Mouse (Mus musculus): ENCODE data around the gene Rsbn1l.

- TF ChIP-seq CTCF (IDR thresholded peaks at IDR 0.05; ENCODE audit: control insufficient read depth, insufficient read depth, insufficient read length) (no peak), MYOG (IDR thresholded peaks at IDR 0.05; ENCODE audit: control insufficient read depth, extremely low read depth, insufficient read length) (no peak), MAX (IDR thresholded peaks at IDR 0.05) (no peak), MYOD1 (IDR thresholded peaks at IDR 0.05; ENCODE audit: control insufficient read depth, insufficient read length, low read depth) (no peak)
Observed at GRCm38 (mm10) chr5:20998427-20998826, 42.2 kb upstream of the Rsbn1l start.
